Mouse (Mus musculus): ENCODE results near the gene Sod2. TPM values are rescaled to one million over a fixed set of nuclear protein-coding genes. Genes with fewer than 3 reads are reported as not detected.
"Not testable (repeated sequence)": the region's sequence is repeated elsewhere in the genome, so short reads cannot be mapped to it uniquely, and the experiment has no call there.

Gene Sod2
- polyA plus RNA-seq (2016; fragmentation: Nextera tagmentation; extraction: Ambion mirVana): 98.8 and 110 TPM in 2 replicates

DNA sequence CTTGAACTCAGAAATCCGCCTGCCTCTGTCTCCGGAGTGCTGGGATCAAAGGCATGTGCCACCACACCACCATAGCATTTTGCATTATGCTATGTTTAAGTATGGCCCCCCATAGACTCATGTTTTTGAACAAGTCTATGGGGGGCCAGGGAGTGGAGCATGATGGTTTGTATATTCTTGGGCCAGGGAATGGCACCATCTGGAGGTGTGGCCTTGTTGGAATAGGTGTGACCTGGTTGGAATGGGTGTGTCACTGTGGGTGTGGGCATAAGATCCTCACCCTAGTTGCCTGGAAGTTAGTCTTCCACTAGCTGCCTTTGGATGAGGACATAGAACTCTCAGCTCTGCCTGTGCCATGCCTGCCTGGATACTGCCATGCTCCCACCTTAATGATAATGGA is at the start of gene Sod2:
Gene Sod2, plus strand, starts transcription at position 301 of the 400 bp plus-strand sequence.
- peak within 1 kb of the TSS; percentile 88 for H3K27ac ChIP-seq (replicated peaks)
- WGBS: 92% methylated on average over 2 of the region's 2 CpGs
- H3K9me3 ChIP-seq; H3K36me3 ChIP-seq; H3K27me3 ChIP-seq; H3K4me1 ChIP-seq; ATAC-seq (ENCODE audit: low FRiP score, low read depth): not testable (repeated sequence)
- peak within 1 kb of the TSS; percentile 84 for H3K4me3 ChIP-seq
- peak within 1 kb of the TSS; percentile 69; the same call in 1 of the 2 replicates for H3K9ac ChIP-seq (replicated peaks)
- H3K4me2 ChIP-seq (replicated peaks): peak within 1 kb of the TSS; percentile 57

DNA sequence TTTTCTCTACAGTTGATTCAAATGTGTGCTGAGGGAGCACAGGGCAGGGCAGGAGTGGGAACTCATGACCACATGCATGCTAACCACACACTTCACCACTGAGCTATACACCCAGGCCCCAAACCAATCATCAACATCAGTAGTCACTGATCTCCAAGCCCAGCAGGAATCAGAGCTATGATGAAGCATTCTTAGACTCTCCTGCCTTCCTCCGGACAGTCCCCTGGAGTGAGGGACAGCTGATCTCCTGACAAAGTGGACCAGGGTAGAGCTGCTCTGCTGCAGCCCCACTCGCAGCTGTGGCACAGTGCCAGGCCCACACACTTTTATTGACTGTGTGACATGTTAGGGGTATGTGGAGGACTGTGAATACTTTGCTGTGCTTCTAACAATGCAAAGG is 47.3 kb upstream of the Sod2 start:
- H3K36me3 ChIP-seq: peaks cover 25% of the 10 kb centered on the region
- H3K27me3 ChIP-seq; ATAC-seq (ENCODE audit: low FRiP score, low read depth); H3K9me3 ChIP-seq; H3K27ac ChIP-seq (replicated peaks): not testable (repeated sequence)
- peak overlapping the region; percentile 37 for H3K4me3 ChIP-seq
- H3K9ac ChIP-seq (replicated peaks): peak overlapping the region; percentile 47; the same call in 1 of the 2 replicates
- 36% methylated on average over 1 of the region's 2 CpGs for WGBS
- H3K4me1 ChIP-seq: peaks cover 21% of the 10 kb centered on the region
- peak overlapping the region; percentile 56 for H3K4me2 ChIP-seq (replicated peaks)

DNA sequence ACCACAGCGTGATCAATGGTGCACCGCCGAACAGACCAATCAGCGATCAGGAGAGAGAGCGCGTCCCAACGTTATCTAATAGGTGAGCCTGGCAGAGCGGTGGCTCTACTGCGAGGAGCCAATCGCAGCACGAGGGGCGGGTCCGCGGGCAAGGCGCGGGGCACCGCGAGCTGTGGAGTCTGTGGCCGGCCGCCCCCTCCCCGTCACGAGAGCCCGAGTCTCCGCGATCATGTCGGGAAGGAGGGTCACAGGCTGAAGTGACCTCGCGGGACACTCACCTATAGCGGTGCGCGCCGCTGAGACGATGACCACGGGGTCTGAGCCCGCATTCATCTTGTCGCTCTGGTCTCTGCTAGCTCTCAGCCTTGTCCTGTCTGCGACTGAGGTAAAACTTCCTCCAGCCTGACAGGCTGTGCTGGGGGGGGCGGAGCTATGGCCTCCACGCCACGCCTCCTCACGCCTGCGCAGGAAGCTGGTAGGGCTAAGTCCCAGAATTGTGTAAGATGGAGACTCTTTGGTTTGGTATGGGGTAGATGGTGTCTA is 46.2 kb upstream of the Sod2 start, which contains the start of gene Acat2:
Gene Acat2, minus strand, starts transcription at position 417 of the 543 bp plus-strand sequence.
- peak within 1 kb of the TSS; percentile 68 for H3K4me3 ChIP-seq
- peaks cover 25% of the 10 kb centered on the region for H3K36me3 ChIP-seq
- peaks cover 21% of the 10 kb centered on the region for H3K4me1 ChIP-seq
- under 1% methylated on average over 38 of the region's 42 CpGs for WGBS
- peak within 1 kb of the TSS; percentile 90 for H3K27ac ChIP-seq (replicated peaks)
- no peaks in the 10 kb centered on the region for H3K9me3 ChIP-seq
- no peaks in the 10 kb centered on the region for H3K27me3 ChIP-seq
- ATAC-seq (ENCODE audit: low FRiP score, low read depth): peak; percentile 99
- peak within 1 kb of the TSS; percentile 59 for H3K9ac ChIP-seq (replicated peaks)
- H3K4me2 ChIP-seq (replicated peaks): peak within 1 kb of the TSS; percentile 60

DNA sequence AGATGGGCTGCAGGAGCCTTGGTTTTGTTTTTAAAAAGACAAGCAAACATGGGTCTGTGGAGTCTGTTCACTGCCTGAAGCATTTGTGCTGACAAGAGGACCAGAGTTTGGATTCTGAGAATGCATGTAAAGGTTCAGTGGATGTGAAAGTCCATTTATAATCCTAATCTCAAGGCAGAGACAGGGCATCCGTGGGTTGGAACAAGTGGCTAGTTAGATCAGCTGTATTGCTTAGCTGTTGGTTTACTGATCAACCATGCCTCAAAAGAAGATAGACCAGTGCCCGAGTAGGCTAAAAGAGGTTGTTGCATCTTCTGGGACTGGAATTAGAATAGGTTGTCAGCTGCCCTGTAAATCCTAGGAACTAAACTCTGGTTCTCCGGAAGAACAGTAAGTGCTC is 43.2 kb upstream of the Sod2 start:
- H3K4me3 ChIP-seq: no peak overlapping the region
- H3K27ac ChIP-seq (replicated peaks): no peak overlapping the region
- peaks cover 23% of the 10 kb centered on the region for H3K36me3 ChIP-seq
- H3K4me2 ChIP-seq (replicated peaks): no peak overlapping the region
- no peaks in the 10 kb centered on the region for H3K9me3 ChIP-seq
- H3K4me1 ChIP-seq: peaks cover 10% of the 10 kb centered on the region
- H3K9ac ChIP-seq (replicated peaks): no peak overlapping the region
- ATAC-seq (ENCODE audit: low FRiP score, low read depth): no peak
- WGBS: 89% methylated on average over 3 of the region's 3 CpGs
- H3K27me3 ChIP-seq: no peaks in the 10 kb centered on the region

DNA sequence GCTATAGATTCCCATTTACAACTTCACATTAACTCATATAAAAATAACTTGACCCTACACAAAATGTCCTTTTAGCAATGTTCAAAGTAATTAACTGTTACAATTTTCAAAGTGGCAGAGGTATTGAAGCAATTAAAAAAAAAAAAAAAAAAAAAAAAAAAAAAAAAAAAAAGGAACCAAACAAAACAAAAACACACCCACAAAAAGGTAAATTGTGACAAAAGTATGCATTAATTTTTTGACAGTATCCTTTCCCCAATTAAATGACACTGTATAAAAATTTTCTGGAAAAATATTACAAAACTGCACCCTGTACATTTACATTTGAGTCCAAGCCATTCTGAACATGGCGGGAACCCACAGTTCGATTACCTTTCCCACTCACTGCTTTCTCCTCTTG is 39.5 kb upstream of the Sod2 start:
- H3K36me3 ChIP-seq: peaks cover 24% of the 10 kb centered on the region
- no peaks in the 10 kb centered on the region for H3K4me1 ChIP-seq
- WGBS: 90% methylated on average over 2 of the region's 2 CpGs
- no peaks in the 10 kb centered on the region for H3K9me3 ChIP-seq
- H3K27me3 ChIP-seq: no peaks in the 10 kb centered on the region
- no peak for ATAC-seq (ENCODE audit: low FRiP score, low read depth)
- no peak overlapping the region for H3K27ac ChIP-seq (replicated peaks)
- no peak overlapping the region for H3K4me2 ChIP-seq (replicated peaks)
- H3K4me3 ChIP-seq: no peak overlapping the region
- no peak overlapping the region for H3K9ac ChIP-seq (replicated peaks)

DNA sequence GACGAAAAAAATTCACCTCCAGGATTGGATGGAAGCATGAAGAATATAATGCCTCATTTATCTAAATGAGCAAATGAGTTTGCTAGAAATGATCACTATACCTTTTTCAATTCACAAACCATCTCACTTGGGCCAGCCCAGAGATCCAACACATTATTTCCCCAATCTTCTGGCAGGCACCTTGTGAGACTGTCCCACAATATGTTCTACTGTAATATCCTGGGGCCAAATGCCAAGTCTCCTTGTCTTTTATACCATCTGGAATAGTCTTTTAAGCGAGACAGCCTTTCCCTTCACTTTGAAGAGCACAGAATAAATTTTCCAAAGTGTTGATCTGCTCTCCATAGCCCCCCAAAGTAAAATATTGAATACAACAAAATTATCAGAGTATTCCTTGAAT is 32.8 kb upstream of the Sod2 start:
- Histone ChIP-seq H3K27ac (replicated peaks) (no peak overlapping the region), H3K4me3 (no peak overlapping the region), H3K9ac (replicated peaks) (no peak overlapping the region), H3K4me2 (replicated peaks) (no peak overlapping the region), H3K36me3 (peaks cover 44% of the 10 kb centered on the region), H3K4me1 (no peaks in the 10 kb centered on the region), H3K27me3 (no peaks in the 10 kb centered on the region), H3K9me3 (no peaks in the 10 kb centered on the region)
- ATAC-seq (ENCODE audit: low FRiP score, low read depth): no peak
- WGBS: 95% methylated on average over 2 of the region's 2 CpGs

DNA sequence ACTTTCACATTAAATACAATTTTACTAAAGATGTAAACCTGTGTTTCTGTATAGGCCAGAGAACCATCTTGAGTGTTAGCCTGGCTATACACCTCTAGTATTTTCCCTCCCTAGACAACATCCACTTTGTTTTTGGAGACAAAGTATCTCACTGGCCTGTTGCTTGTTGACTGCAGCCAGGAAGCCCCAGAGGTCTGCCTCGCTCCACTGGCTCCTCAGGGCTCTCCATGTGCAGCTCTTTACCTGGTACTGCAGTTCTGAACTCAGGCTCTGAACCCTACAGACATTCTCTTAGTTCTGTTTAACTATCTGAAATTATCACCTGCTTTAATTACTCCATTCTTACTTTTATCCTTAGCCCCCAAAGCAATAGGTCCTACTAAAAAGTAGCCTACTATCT is 28.1 kb upstream of the Sod2 start:
- Histone ChIP-seq H3K9me3 (no peaks in the 10 kb centered on the region), H3K36me3 (peaks cover 65% of the 10 kb centered on the region), H3K4me2 (replicated peaks) (no peak overlapping the region), H3K27ac (replicated peaks) (no peak overlapping the region), H3K9ac (replicated peaks) (no peak overlapping the region), H3K27me3 (no peaks in the 10 kb centered on the region), H3K4me1 (no peaks in the 10 kb centered on the region), H3K4me3 (no peak overlapping the region)
- WGBS: 96% methylated on average over 1 of the region's 1 CpGs
- ATAC-seq (ENCODE audit: low FRiP score, low read depth): no peak

DNA sequence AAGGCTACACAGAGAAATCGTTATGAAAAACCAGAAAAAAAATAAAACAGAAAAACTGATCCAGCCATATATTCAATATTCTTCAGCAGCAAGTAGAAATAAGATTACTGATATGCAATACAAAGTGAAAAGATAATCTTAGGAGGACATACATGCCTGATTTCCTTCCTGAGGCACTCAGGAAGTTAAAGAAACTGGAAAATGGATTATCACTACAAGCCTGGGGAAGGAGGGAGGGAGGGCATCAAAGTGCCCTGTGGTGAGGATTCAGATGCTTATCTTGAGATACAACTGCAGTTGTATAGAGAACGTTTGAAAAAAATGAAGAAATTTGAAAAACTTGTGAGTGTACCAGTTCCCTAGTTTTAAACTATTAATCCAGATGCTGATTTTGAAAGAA is 22.7 kb upstream of the Sod2 start:
- WGBS: 88% methylated on average over 2 of the region's 2 CpGs
- no peak overlapping the region for H3K9ac ChIP-seq (replicated peaks)
- ATAC-seq (ENCODE audit: low FRiP score, low read depth): no peak

DNA sequence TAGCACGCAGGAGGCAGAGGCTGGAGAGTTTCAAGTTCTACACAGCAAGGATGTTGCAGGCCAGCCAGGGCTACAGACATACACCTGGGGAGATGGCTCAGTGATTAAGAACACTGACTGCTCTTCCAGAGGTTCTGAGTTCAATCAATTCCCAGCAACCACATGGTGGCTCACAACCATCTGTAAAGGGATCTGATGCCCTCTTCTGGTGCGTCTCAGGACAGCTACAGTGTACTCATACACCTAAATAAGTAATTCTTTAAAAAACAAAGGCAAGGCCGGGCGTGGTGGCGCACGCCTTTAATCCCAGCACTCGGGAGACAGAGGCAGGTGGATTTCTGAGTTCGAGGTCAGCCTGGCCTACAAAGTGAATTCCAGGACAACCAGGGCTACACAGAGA is 18.6 kb upstream of the Sod2 start:
- not testable (repeated sequence) for H3K27me3 ChIP-seq; H3K4me2 ChIP-seq (replicated peaks); H3K9ac ChIP-seq (replicated peaks); H3K9me3 ChIP-seq; H3K4me3 ChIP-seq; H3K4me1 ChIP-seq; H3K27ac ChIP-seq (replicated peaks); ATAC-seq (ENCODE audit: low FRiP score, low read depth)
- 93% methylated on average over 8 of the region's 8 CpGs for WGBS
- peaks cover 27% of the 10 kb centered on the region for H3K36me3 ChIP-seq

More for the DNA sequence above, 22.7 kb upstream of the Sod2 start:
- no peaks in the 10 kb centered on the region for H3K27me3 ChIP-seq
- H3K4me2 ChIP-seq (replicated peaks): no peak overlapping the region
- peaks cover 57% of the 10 kb centered on the region for H3K36me3 ChIP-seq
- H3K9me3 ChIP-seq: no peaks in the 10 kb centered on the region
- no peaks in the 10 kb centered on the region for H3K4me1 ChIP-seq
- no peak overlapping the region for H3K27ac ChIP-seq (replicated peaks)
- H3K4me3 ChIP-seq: no peak overlapping the region

DNA sequence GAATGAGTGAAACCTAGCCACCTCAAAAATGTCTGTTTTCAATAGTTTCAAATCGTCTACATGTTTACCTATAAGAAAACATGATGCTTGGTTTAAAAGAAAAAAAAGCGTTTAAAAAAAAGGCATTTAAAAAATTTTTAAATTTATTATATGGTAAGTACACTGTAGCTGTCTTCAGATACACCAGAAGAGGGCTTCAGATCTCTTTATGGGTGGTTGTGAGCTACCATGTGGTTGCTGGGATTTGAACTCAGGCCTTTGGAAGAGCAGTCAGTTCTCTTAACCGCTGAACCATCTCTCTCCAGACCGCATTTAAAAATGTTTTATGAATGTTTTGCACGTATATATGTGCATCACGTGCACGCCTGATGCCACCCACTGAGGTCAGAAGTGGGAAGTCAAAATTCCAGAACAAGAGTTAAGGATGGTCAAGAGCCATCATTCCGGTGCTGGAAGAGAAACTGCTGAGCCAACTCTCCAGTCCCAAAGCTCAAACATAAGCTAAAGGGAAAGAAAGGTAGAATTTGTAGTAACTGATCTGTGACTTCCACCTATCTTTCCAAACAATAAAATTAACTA is 16.0 kb upstream of the Sod2 start:
- peak overlapping the region; percentile 85 for H3K4me2 ChIP-seq (replicated peaks)
- no peaks in the 10 kb centered on the region for H3K27me3 ChIP-seq
- peak overlapping the region; percentile 99 for H3K4me3 ChIP-seq
- 66% methylated on average over 8 of the region's 8 CpGs for WGBS
- H3K36me3 ChIP-seq: peaks cover 10% of the 10 kb centered on the region
- H3K4me1 ChIP-seq: peaks cover 10% of the 10 kb centered on the region
- no peak for ATAC-seq (ENCODE audit: low FRiP score, low read depth)
- peak overlapping the region; percentile 100 for H3K9ac ChIP-seq (replicated peaks)
- peak overlapping the region; percentile 99; the same call in 1 of the 2 replicates for H3K27ac ChIP-seq (replicated peaks)
- H3K9me3 ChIP-seq: no peaks in the 10 kb centered on the region

DNA sequence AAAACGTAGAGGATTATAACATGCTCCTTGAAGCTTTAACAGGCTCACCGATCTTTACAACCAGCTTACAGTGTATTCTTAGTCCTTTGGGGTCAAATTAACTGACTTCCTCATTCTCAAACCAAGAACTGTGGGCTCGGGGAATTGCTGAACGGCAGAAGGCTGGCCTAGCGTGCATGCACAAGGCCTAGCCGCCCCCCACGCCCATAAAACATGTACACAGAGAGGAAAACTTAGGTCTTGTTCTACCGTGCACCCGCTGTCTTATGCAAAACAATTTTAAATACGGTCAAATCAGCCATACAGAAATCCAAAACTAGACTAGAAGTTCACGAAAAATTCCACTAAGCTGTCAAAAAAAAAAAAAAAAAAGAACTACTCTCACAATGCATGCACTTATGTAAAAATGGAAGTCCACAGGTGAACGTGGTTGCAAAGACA is 15.4 kb upstream of the Sod2 start:
- peak overlapping the region; percentile 85 for H3K4me2 ChIP-seq (replicated peaks)
- H3K4me3 ChIP-seq: peak overlapping the region; percentile 99
- 2% methylated on average over 12 of the region's 12 CpGs for WGBS
- peak overlapping the region; percentile 100 for H3K9ac ChIP-seq (replicated peaks)
- H3K36me3 ChIP-seq: peaks cover 10% of the 10 kb centered on the region
- H3K9me3 ChIP-seq: no peaks in the 10 kb centered on the region
- ATAC-seq (ENCODE audit: low FRiP score, low read depth): no peak
- H3K27ac ChIP-seq (replicated peaks): peak overlapping the region; percentile 99
- no peaks in the 10 kb centered on the region for H3K27me3 ChIP-seq
- peaks cover 10% of the 10 kb centered on the region for H3K4me1 ChIP-seq

DNA sequence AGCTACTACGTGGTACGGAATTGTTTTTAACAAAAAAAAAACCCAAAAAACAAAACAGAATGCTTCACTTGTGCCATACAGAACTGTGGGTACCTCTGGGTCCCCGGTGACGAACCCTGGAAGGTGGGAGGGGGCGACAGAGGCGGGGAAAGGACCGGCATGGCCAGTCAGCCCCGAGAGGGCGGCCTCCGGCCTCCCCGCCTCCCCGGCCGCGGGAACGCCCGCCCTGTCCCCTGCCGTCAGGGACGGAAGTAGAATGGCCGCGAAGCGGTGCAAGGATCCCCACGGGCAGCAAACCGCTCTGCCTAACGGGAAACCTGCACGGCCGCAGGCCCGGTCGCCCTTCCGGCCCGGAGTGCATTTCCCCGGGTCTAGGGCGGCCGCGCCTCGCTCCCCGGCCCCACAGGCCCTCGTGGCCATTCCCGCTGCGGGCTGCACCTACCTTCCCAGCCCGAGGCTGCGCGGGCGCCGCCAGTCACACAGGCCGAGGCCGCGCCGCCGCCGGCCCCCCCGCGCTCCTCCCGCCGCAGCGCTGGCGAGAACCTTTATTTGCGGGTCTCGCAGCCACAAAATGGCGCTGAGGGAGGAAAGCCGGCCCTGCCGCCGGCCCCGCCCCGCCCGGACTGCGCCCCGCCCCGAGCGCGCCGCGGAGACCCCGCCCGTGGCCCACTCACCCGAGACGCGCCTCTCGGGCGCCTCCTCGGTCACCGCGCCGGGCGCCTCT is 14.8 kb upstream of the Sod2 start:
- no peaks in the 10 kb centered on the region for H3K9me3 ChIP-seq
- WGBS: 0% methylated on average over 77 of the region's 84 CpGs
- H3K27me3 ChIP-seq: no peaks in the 10 kb centered on the region
- peaks cover 10% of the 10 kb centered on the region for H3K4me1 ChIP-seq
- peak overlapping the region; percentile 85 for H3K4me2 ChIP-seq (replicated peaks)
- peaks cover 10% of the 10 kb centered on the region for H3K36me3 ChIP-seq
- ATAC-seq (ENCODE audit: low FRiP score, low read depth): peak; percentile 94
- peak overlapping the region; percentile 99 for H3K27ac ChIP-seq (replicated peaks)
- H3K4me3 ChIP-seq: peak overlapping the region; percentile 99
- peak overlapping the region; percentile 100 for H3K9ac ChIP-seq (replicated peaks)
